Mouse (Mus musculus) myocyte (in vitro differentiated cells): ENCODE data around the gene Ccdc7a. TPM values are rescaled to one million over a fixed set of nuclear protein-coding genes. Genes with fewer than 3 reads are reported as not detected.

Source experiments
- H3K27me3 ChIP-seq: one replicate; pipeline ENCODE4 v1.6.1; 2011; ENCODE audit not compliant: control insufficient read depth, insufficient read depth, insufficient read length
- H3K36me3 ChIP-seq: one replicate; pipeline ENCODE4 v1.6.1; 2011; ENCODE audit not compliant: control insufficient read depth, insufficient read depth
- H3K4me2 ChIP-seq: one replicate; pipeline ENCODE4 v1.6.1; 2011; ENCODE audit warnings: low read depth, control low read depth
- H3K4me3 ChIP-seq: one replicate; pipeline ENCODE4 v1.5.1; 2011; ENCODE audit warnings: mild to moderate bottlenecking, control low read depth, moderate library complexity
- H3K79me2 ChIP-seq: one replicate; pipeline ENCODE4 v1.6.1; 2011; ENCODE audit not compliant: control insufficient read depth, insufficient read depth
- H3ac ChIP-seq: one replicate; pipeline ENCODE4 v1.6.1; 2011; ENCODE audit not compliant: control insufficient read depth, insufficient read length
- CEBPB ChIP-seq: IDR thresholded peaks from 2 replicates; pipeline ENCODE4 v1.6.1; 2011; ENCODE audit warnings: mild to moderate bottlenecking, moderate library complexity; ENCODE audit not compliant: poor library complexity, insufficient read depth, severe bottlenecking
- E2F4 ChIP-seq: IDR thresholded peaks from one replicate; pipeline ENCODE4 v1.6.1; 2011; ENCODE audit warnings: mild to moderate bottlenecking, control low read depth, moderate library complexity; ENCODE audit not compliant: insufficient read depth
- MAX ChIP-seq: IDR thresholded peaks from one replicate; pipeline ENCODE4 v1.6.1; 2011; ENCODE audit warnings: low read depth, mild to moderate bottlenecking, control low read depth
- MYOD1 ChIP-seq, 3 experiments: IDR thresholded peaks; one replicate each; pipeline ENCODE4 v1.6.1; 2011; ENCODE audit warnings: control low read depth in 2 of 3, low read depth in 2 of 3, mild to moderate bottlenecking in 2 of 3, moderate library complexity in 1 of 3; ENCODE audit not compliant: insufficient read length in 2 of 3, control insufficient read depth in 1 of 3
- MYOG ChIP-seq, 3 experiments: IDR thresholded peaks; one replicate each; pipeline ENCODE4 v1.6.1; 2011; ENCODE audit warnings: control low read depth in 2 of 3, low read depth in 2 of 3, mild to moderate bottlenecking in 2 of 3; ENCODE audit not compliant: insufficient read length in 2 of 3, control insufficient read depth in 1 of 3, insufficient read depth in 1 of 3
- POLR2A ChIP-seq: IDR thresholded peaks from one replicate; pipeline ENCODE4 v1.6.1; 2011; ENCODE audit warnings: low read depth, mild to moderate bottlenecking, control low read depth, moderate library complexity; ENCODE audit not compliant: insufficient read length
- POLR2AphosphoS2 ChIP-seq: IDR thresholded peaks from one replicate; pipeline ENCODE4 v1.6.1; 2011; ENCODE audit warnings: low read depth, control low read depth; ENCODE audit not compliant: insufficient read length
- REST ChIP-seq: IDR thresholded peaks from one replicate; pipeline ENCODE4 v1.6.1; 2011; ENCODE audit warnings: mild to moderate bottlenecking, control low read depth, moderate library complexity; ENCODE audit not compliant: insufficient read depth, insufficient read length
- SRF ChIP-seq: IDR thresholded peaks from one replicate; pipeline ENCODE4 v1.6.1; 2011; ENCODE audit warnings: low read depth; ENCODE audit not compliant: control insufficient read depth, insufficient read length
- TCF12 ChIP-seq: IDR thresholded peaks from one replicate; pipeline ENCODE4 v1.6.1; 2011; ENCODE audit warnings: mild to moderate bottlenecking, control low read depth; ENCODE audit not compliant: poor library complexity, insufficient read depth, severe bottlenecking
- TCF3 ChIP-seq: IDR thresholded peaks from one replicate; pipeline ENCODE4 v1.6.1; 2011; ENCODE audit warnings: low read depth, control low read depth; ENCODE audit not compliant: insufficient read length
- USF1 ChIP-seq: IDR thresholded peaks from one replicate; pipeline ENCODE4 v1.6.1; 2011; ENCODE audit warnings: low read depth, mild to moderate bottlenecking, control low read depth, moderate library complexity
- polyA plus RNA-seq: library from polyadenylated mRNA; unstranded; fragments of >200 nt; fragmentation: generic; extraction: Trizol; gene quantifications from one replicate; pipeline ENCODE4 v1.2.1, GENCODE M21; 2012; ENCODE audit warnings: missing spikeins

Ccdc7a gene
- polyA plus RNA-seq, 1 experiment: not detected

DNA sequence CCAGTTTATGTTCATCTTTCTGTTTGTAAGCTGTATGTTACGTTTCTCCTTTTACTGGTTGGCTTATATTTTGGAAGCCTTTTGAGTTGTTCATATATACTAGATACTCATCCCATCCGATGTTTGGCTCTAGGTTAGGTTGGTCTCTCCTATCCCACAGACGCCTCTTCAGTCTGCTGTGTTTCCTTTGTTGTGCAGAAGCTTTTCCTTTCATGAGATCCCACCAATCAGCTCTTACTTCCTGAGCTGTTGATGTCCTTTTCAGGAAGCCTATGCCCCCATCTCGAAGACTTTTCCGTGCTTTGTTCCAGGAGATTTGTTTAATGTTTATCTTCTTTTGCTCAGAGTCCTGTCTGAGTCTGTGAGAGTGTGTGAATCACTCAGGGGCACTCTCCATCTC lies 221.6 kb downstream of the Ccdc7a start:
- no peaks in the 10 kb centered on the region for H3K27me3 ChIP-seq
- no peak overlapping the region for H3ac ChIP-seq
- TF ChIP-seq MYOG (IDR thresholded peaks at IDR 0.05; ENCODE audit: control insufficient read depth in 1 of 3, insufficient read depth in 1 of 3, insufficient read length in 2 of 3, low read depth in 2 of 3): no peak
- H3K4me3 ChIP-seq: no peak overlapping the region
- no peaks in the 10 kb centered on the region for H3K79me2 ChIP-seq
- H3K36me3 ChIP-seq: no peaks in the 10 kb centered on the region
- no peak overlapping the region for H3K4me2 ChIP-seq

DNA sequence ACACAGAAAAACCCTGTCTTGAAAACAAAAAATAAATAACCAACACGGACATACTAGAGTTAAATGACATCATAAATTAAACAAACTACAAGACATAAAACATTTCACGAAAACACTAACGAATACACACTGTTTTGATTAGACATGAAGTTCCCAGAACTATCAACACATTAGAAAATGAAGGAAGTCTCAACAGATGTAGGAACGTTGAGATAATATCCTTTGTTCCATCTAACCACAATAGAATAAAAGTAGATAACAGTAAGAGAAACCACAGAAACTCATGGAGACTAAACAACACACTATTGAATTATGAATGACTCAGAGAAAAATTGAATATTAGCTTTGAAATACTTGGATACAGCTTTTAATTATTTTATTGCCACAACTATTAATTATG lies 252.8 kb downstream of the Ccdc7a start:
- H3K4me3 ChIP-seq: no peak overlapping the region
- no peaks in the 10 kb centered on the region for H3K79me2 ChIP-seq
- no peak overlapping the region for H3ac ChIP-seq
- no peak for TF ChIP-seq SRF
- no peak for TF ChIP-seq USF1
- no peak for TF ChIP-seq TCF12
- no peak for TF ChIP-seq TCF3
- TF ChIP-seq MYOG (IDR thresholded peaks at IDR 0.05; ENCODE audit: control insufficient read depth in 1 of 3, insufficient read depth in 1 of 3, insufficient read length in 2 of 3, low read depth in 2 of 3): no peak
- no peak for TF ChIP-seq POLR2A
- H3K27me3 ChIP-seq: no peaks in the 10 kb centered on the region
- no peak overlapping the region for H3K4me2 ChIP-seq
- H3K36me3 ChIP-seq: no peaks in the 10 kb centered on the region

DNA sequence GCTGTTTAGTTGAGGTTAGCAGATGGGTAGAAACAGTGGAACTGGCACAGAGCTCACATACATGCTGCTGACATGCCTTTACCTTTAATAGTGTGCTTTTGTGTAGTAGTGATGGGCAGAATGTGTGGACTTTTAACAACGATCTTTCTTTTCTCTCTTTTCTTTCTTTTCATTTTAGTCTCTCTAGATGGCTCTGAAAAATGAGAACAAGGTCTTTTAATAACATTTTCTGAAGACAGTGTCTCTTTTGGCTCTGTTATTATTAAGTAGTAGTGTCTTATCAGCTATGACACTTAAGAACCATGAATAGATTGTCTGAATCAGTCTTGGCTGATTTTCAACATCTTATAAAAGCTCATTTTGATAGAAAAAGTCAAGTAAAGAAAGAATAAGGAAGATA lies 266.7 kb downstream of the Ccdc7a start, which contains the start of gene Gm3952:
Gene Gm3952, minus strand, starts transcription at position 101 of the 400 bp plus-strand sequence.
- no peak within 1 kb of the TSS for H3ac ChIP-seq
- H3K79me2 ChIP-seq: no peaks in the 10 kb centered on the region
- no peaks in the 10 kb centered on the region for H3K27me3 ChIP-seq
- no peak within 1 kb of the TSS for H3K4me2 ChIP-seq
- TF ChIP-seq E2F4 (no peak), MAX (no peak), POLR2A (no peak), USF1 (no peak), TCF3 (no peak), MYOG (IDR thresholded peaks at IDR 0.05; ENCODE audit: control insufficient read depth in 1 of 3, insufficient read depth in 1 of 3, insufficient read length in 2 of 3, low read depth in 2 of 3) (no peak), TCF12 (no peak), MYOD1 (IDR thresholded peaks at IDR 0.05; ENCODE audit: control insufficient read depth in 1 of 3, insufficient read length in 2 of 3, low read depth in 2 of 3) (no peak), SRF (no peak), POLR2AphosphoS2 (no peak), REST (no peak), CEBPB (no peak)
- no peaks in the 10 kb centered on the region for H3K36me3 ChIP-seq
- H3K4me3 ChIP-seq: no peak within 1 kb of the TSS

DNA sequence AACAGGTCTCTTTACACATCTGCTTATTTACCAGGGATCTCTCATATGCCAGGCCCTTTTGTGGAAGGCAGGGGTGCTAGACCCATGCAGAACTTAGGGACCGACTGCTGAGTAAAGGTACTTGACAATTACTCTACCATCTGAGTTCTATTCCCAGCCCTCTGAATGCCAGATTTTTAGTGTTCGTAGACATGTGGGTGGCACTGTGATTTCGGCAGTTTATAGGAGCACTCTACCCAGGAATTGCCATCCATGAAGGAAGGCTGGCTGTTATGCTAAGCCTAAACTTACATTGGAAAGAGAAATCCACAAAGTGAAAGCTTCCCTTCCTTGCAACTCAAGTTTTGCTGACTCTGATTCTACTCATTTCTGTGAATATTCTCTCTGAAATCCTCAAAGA lies 329.6 kb downstream of the Ccdc7a start:
- no peak for TF ChIP-seq SRF
- TF ChIP-seq MYOG (IDR thresholded peaks at IDR 0.05; ENCODE audit: control insufficient read depth in 1 of 3, insufficient read depth in 1 of 3, insufficient read length in 2 of 3, low read depth in 2 of 3): no peak
- TF ChIP-seq POLR2AphosphoS2: no peak
- no peak for TF ChIP-seq E2F4
- no peak for TF ChIP-seq TCF12
- no peak for TF ChIP-seq POLR2A
- TF ChIP-seq USF1: no peak
- no peak for TF ChIP-seq MYOD1 (IDR thresholded peaks at IDR 0.05; ENCODE audit: control insufficient read depth in 1 of 3, insufficient read length in 2 of 3, low read depth in 2 of 3)
- TF ChIP-seq REST: no peak
- H3K79me2 ChIP-seq: no peaks in the 10 kb centered on the region
- peaks cover 64% of the 10 kb centered on the region for H3K36me3 ChIP-seq

DNA sequence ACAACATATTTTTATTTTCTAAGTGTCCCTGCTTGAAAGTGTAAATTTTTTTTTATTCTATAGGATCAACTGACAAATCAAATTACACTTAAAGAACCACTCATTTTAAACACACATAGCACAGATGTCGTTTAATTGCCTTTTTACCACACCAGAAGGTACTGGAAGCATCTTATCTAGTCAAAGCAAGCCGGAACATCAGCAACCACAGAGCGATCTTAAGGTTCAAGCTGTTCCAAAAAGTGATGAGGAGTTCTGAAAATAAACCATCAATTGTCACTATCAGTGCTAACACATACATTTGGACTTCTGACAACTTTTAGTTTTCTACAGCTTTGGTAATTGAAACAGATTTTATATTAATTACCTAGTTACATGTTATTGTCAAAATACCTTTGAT lies 331.2 kb downstream of the Ccdc7a start:
- Histone ChIP-seq H3K36me3 (peaks cover 78% of the 10 kb centered on the region), H3K27me3 (no peaks in the 10 kb centered on the region), H3K79me2 (no peaks in the 10 kb centered on the region), H3K4me2 (no peak overlapping the region), H3K4me3 (no peak overlapping the region), H3ac (no peak overlapping the region)
- TF ChIP-seq E2F4: no peak
- no peak for TF ChIP-seq MAX
- no peak for TF ChIP-seq SRF
- TF ChIP-seq REST: no peak
- no peak for TF ChIP-seq MYOG (IDR thresholded peaks at IDR 0.05; ENCODE audit: control insufficient read depth in 1 of 3, insufficient read depth in 1 of 3, insufficient read length in 2 of 3, low read depth in 2 of 3)
- TF ChIP-seq MYOD1 (IDR thresholded peaks at IDR 0.05; ENCODE audit: control insufficient read depth in 1 of 3, insufficient read length in 2 of 3, low read depth in 2 of 3): no peak
- no peak for TF ChIP-seq POLR2A
- TF ChIP-seq CEBPB: no peak
- TF ChIP-seq POLR2AphosphoS2: no peak
- TF ChIP-seq TCF12: no peak
- no peak for TF ChIP-seq TCF3
- no peak for TF ChIP-seq USF1

More for the DNA sequence above, 329.6 kb downstream of the Ccdc7a start:
- H3K4me2 ChIP-seq: no peak overlapping the region
- no peak overlapping the region for H3ac ChIP-seq
- no peak overlapping the region for H3K4me3 ChIP-seq
- H3K27me3 ChIP-seq: no peaks in the 10 kb centered on the region
